Comparison of ENCODE assay signal across 8 mouse cellular contexts in genomic region chrX:153695782-153696395, GRCm38 (mm10). TPM values are rescaled to one million over a fixed set of nuclear protein-coding genes. Genes with fewer than 3 reads are reported as not detected.
DNase-seq lines count a peak whose midpoint lies in the region; ATAC-seq lines count a peak whose summit lies in the region.

TSS of gene Kctd12b (minus strand) at chrX:153696391.

- H3K27me3 ChIP-seq in forebrain, embryonic 16.5 days (replicated peaks; ENCODE audit: control insufficient read depth, insufficient read depth, low read length): no peaks in the 10 kb centered on the region
- no peaks in the 10 kb centered on the region for H3K27me3 ChIP-seq in hindbrain, embryonic 12.5 days
- no peaks in the 10 kb centered on the region for H3K27me3 ChIP-seq in limb, embryonic 15.5 days
- no peaks in the 10 kb centered on the region for H3K27me3 ChIP-seq in midbrain, embryonic 16.5 days (ENCODE audit: control insufficient read depth, insufficient read depth, low read depth, low read length)

- 26% methylated on average over 11 of the region's 11 CpGs for WGBS in forebrain, embryonic 16.5 days
- WGBS in hindbrain, embryonic 12.5 days: 35% methylated on average over 11 of the region's 11 CpGs
- 31% methylated on average over 11 of the region's 11 CpGs for WGBS in limb, embryonic 15.5 days
- 24% methylated on average over 11 of the region's 11 CpGs for WGBS in midbrain, embryonic 16.5 days

- peak within 1 kb of the TSS; percentile 39 for H3K4me2 ChIP-seq in forebrain, embryonic 16.5 days (ENCODE audit: low read length)
- H3K4me2 ChIP-seq in hindbrain, embryonic 12.5 days (replicated peaks): peak within 1 kb of the TSS; percentile 39
- peak within 1 kb of the TSS; percentile 29 for H3K4me2 ChIP-seq in limb, embryonic 15.5 days
- H3K4me2 ChIP-seq in midbrain, embryonic 16.5 days (ENCODE audit: low read length): peak within 1 kb of the TSS; percentile 45

- H3K4me1 ChIP-seq in forebrain, embryonic 16.5 days (replicated peaks; ENCODE audit: control insufficient read depth, insufficient read depth, low read length): no peaks in the 10 kb centered on the region
- H3K4me1 ChIP-seq in hindbrain, embryonic 12.5 days: no peaks in the 10 kb centered on the region
- no peaks in the 10 kb centered on the region for H3K4me1 ChIP-seq in limb, embryonic 15.5 days
- H3K4me1 ChIP-seq in midbrain, embryonic 16.5 days (ENCODE audit: control insufficient read depth, insufficient read depth, low read length): no peaks in the 10 kb centered on the region

- no peaks in the 10 kb centered on the region for H3K9me3 ChIP-seq in forebrain, embryonic 16.5 days (ENCODE audit: control insufficient read depth, low read length)
- H3K9me3 ChIP-seq in hindbrain, embryonic 12.5 days (replicated peaks): no peaks in the 10 kb centered on the region
- no peaks in the 10 kb centered on the region for H3K9me3 ChIP-seq in limb, embryonic 15.5 days
- no peaks in the 10 kb centered on the region for H3K9me3 ChIP-seq in midbrain, embryonic 16.5 days (replicated peaks; ENCODE audit: control insufficient read depth, low read length, poor library complexity, severe bottlenecking)

- H3K4me3 ChIP-seq in forebrain, embryonic 16.5 days (replicated peaks; ENCODE audit: low read length): peak within 1 kb of the TSS; percentile 31
- H3K4me3 ChIP-seq in hindbrain, embryonic 12.5 days: peak within 1 kb of the TSS; percentile 25
- peak within 1 kb of the TSS; percentile 38 for H3K4me3 ChIP-seq in limb, embryonic 15.5 days
- peak within 1 kb of the TSS; percentile 31 for H3K4me3 ChIP-seq in midbrain, embryonic 16.5 days (ENCODE audit: low read depth, low read length)

- no peak for ATAC-seq in forebrain, embryonic 16.5 days
- no peak for ATAC-seq in hindbrain, embryonic 12.5 days (ENCODE audit: low FRiP score)
- no peak for ATAC-seq in limb, embryonic 15.5 days (ENCODE audit: insufficient number of reproducible peaks, low FRiP score, low TSS enrichment, low read depth)
- peak; percentile 75; the same call in 1 of the 2 replicates for ATAC-seq in midbrain, embryonic 16.5 days

- peak; percentile 15 for DNase-seq in CD4-positive helper T cell, adult 2 months (ENCODE audit: low read depth, low spot score)
- peak; percentile 39 for DNase-seq in adipocyte (ENCODE audit: low spot score)
- DNase-seq in frontal cortex, postnatal 14 days (ENCODE audit: low spot score in 2 of 2): no peak
- no peak for DNase-seq in right cerebral cortex, adult 18-20 months

- H3K27ac ChIP-seq in forebrain, embryonic 16.5 days (ENCODE audit: low read length): no peak within 1 kb of the TSS
- no peak within 1 kb of the TSS for H3K27ac ChIP-seq in hindbrain, embryonic 12.5 days
- H3K27ac ChIP-seq in limb, embryonic 15.5 days: peak within 1 kb of the TSS; percentile 73
- peak within 1 kb of the TSS; percentile 53 for H3K27ac ChIP-seq in midbrain, embryonic 16.5 days (ENCODE audit: low read length)

- H3K9ac ChIP-seq in forebrain, embryonic 16.5 days (replicated peaks; ENCODE audit: low read depth, low read length): no peak within 1 kb of the TSS
- H3K9ac ChIP-seq in hindbrain, embryonic 12.5 days: no peak within 1 kb of the TSS
- H3K9ac ChIP-seq in limb, embryonic 15.5 days: no peak within 1 kb of the TSS
- peak within 1 kb of the TSS; percentile 3; the same call in 1 of the 2 replicates for H3K9ac ChIP-seq in midbrain, embryonic 16.5 days (ENCODE audit: low read depth, low read length)

- no peaks in the 10 kb centered on the region for H3K36me3 ChIP-seq in forebrain, embryonic 16.5 days (ENCODE audit: control insufficient read depth, insufficient read depth)
- no peaks in the 10 kb centered on the region for H3K36me3 ChIP-seq in hindbrain, embryonic 12.5 days
- no peaks in the 10 kb centered on the region for H3K36me3 ChIP-seq in limb, embryonic 15.5 days
- no peaks in the 10 kb centered on the region for H3K36me3 ChIP-seq in midbrain, embryonic 16.5 days (ENCODE audit: control insufficient read depth, insufficient read depth, low read length)

RNA-seq across cellular contexts. Expression of gene Kctd12b, which starts in this region (rescaled TPM):
- 1.7 and 2.5 TPM in 2 replicates for polyA plus RNA-seq in forebrain, embryonic 16.5 days (2015; fragmentation: Nextera tagmentation; extraction: Ambion mirVana)
- 5.0 and 5.3 TPM in 2 replicates for polyA plus RNA-seq in hindbrain, embryonic 12.5 days (2016; fragmentation: Nextera tagmentation; extraction: Ambion mirVana)
- 7.7 and 8.3 TPM in 2 replicates for polyA plus RNA-seq in limb, embryonic 15.5 days (2015; fragmentation: Nextera tagmentation; extraction: Ambion mirVana)
- polyA plus RNA-seq in midbrain, embryonic 16.5 days (2015; fragmentation: Nextera tagmentation; extraction: Ambion mirVana): 3.4 and 4.4 TPM in 2 replicates

Comparison
In these comparisons a context has a peak if more than half of its experiments do, and no peak if none do; other contexts are left out.
1. DNase-seq: peak in CD4-positive helper T cell, adult 2 months (single experiment) and adipocyte (single experiment); none in frontal cortex, postnatal 14 days (0 of 2) and right cerebral cortex, adult 18-20 months (single experiment).
2. H3K27ac ChIP-seq: peak in limb, embryonic 15.5 days (single experiment) and midbrain, embryonic 16.5 days (single experiment); none in forebrain, embryonic 16.5 days (single experiment) and hindbrain, embryonic 12.5 days (single experiment).
3. Peak in every context shown above with its lines, with median percentiles within 50 percentile points of each other: H3K4me2 ChIP-seq and H3K4me3 ChIP-seq.